Mouse (Mus musculus): Measurements from ENCODE around the gene Zrsr1. TPM values are rescaled to one million over a fixed set of nuclear protein-coding genes. Genes with fewer than 3 reads are reported as not detected.

Gene Zrsr1
- total and polyA plus RNA-seq, 3 experiments = 4.0 to 9.3 (median 4.8) TPM

DNA sequence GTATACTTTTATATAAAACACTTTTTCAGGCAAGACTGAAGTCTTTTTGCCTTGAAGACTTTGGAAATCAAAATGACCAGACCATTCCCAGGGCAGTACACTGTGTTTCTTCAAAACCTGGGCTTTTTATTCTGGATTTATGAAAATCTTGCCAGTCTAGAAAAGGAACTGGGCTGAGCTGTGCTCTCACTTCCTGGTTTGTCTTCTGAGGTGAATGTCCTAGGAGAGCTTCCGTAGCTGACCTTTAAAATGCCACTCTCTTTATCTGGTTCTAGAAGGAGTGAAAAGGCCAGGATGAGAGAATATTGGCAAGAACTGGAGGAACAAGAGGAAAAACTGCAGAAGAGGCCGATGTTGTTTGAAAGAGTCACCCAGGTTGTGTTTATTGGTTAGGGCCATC is 51.4 kb downstream of the Zrsr1 start:
- dilution Hi-C loops (cut with MboI; ENCODE audit: extremely low pct_ligation_motif_present, extremely low pct_unique_long_range_greater_than_20kb, low sequenced_read_pairs) = no loop called here
- DNase-seq (ENCODE audit: extremely low read depth) = no peak
- Histone ChIP-seq H3K79me2 (replicated peaks; ENCODE audit: control insufficient read depth, extremely low read depth, insufficient read depth, poor library complexity, severe bottlenecking) (no peaks in the 10 kb centered on the region), H3K4me1 (ENCODE audit: control insufficient read depth in 1 of 2, insufficient read depth in 2 of 2) (peaks cover 0 to 10% of the 10 kb centered on the region in 2 experiments; a peak in 2 of 4 replicates), H3K4me3 (replicated peaks in 1 of 3; ENCODE audit: low read depth in 2 of 3, low read length in 2 of 3, poor library complexity in 1 of 3) (no peak overlapping the region), H3K4me2 (ENCODE audit: insufficient read depth, low read depth, poor library complexity, severe bottlenecking) (no peak overlapping the region), H3K9ac (ENCODE audit: insufficient read depth, low read depth) (no peak overlapping the region), H3K9me3 (replicated peaks; ENCODE audit: low read length) (peaks cover 4% of the 10 kb centered on the region), H3K27me3 (replicated peaks) (no peaks in the 10 kb centered on the region), H3K36me3 (replicated peaks in 1 of 2; ENCODE audit: control insufficient read depth in 1 of 2, insufficient read depth in 1 of 2, low read length in 1 of 2) (peaks cover 0 to 2% of the 10 kb centered on the region in 2 experiments), H3K27ac (ENCODE audit: insufficient read depth, low read depth) (no peak overlapping the region)
- TF ChIP-seq GABPA (IDR thresholded peaks at IDR 0.05; ENCODE audit: insufficient replicate concordance, low read depth, low read length) (no peak), CHD1 (IDR thresholded peaks at IDR 0.05; ENCODE audit: low read depth, low read length) (no peak), ETS1 (conservative IDR thresholded peaks at IDR 0.05; ENCODE audit: low read depth, low read length) (no peak), ELF1 (IDR thresholded peaks at IDR 0.05; ENCODE audit: low read depth, low read length) (peak; percentile 95), UBTF (IDR thresholded peaks at IDR 0.05; ENCODE audit: low read depth, low read length) (no peak), BHLHE40 (IDR thresholded peaks at IDR 0.05; ENCODE audit: low read depth, low read length) (no peak), SMC3 (IDR thresholded peaks at IDR 0.05; ENCODE audit: low read depth, low read length) (no peak), SIN3A (IDR thresholded peaks at IDR 0.05; ENCODE audit: low read length) (no peak), MAX (IDR thresholded peaks at IDR 0.05; ENCODE audit: low read length) (no peak), E2F4 (IDR thresholded peaks at IDR 0.05; ENCODE audit: insufficient replicate concordance, low read depth, low read length) (no peak), PAX5 (IDR thresholded peaks at IDR 0.05; ENCODE audit: low read length) (no peak), EP300 (IDR thresholded peaks at IDR 0.05; ENCODE audit: low read length) (peak; percentile 63), USF1 (IDR thresholded peaks at IDR 0.05; ENCODE audit: low read depth, low read length) (no peak), TCF12 (IDR thresholded peaks at IDR 0.05; ENCODE audit: low read depth, low read length) (no peak), IRF4 (IDR thresholded peaks at IDR 0.05; ENCODE audit: low read depth, low read length) (peak; percentile 49; the same call in 1 of the 2 replicates), NRF1 (IDR thresholded peaks at IDR 0.05; ENCODE audit: low read depth, low read length) (no peak), HCFC1 (IDR thresholded peaks at IDR 0.05; ENCODE audit: low read depth, low read length) (peak; percentile 70), MAZ (IDR thresholded peaks at IDR 0.05; ENCODE audit: low read depth, low read length) (no peak), MYC (IDR thresholded peaks at IDR 0.05; ENCODE audit: low read depth, low read length) (no peak)
- in situ Hi-C loops (cut with MboI; ENCODE audit: low pct_ligation_motif_present, low pct_unique_long_range_greater_than_20kb, low sequenced_read_pairs) = no loop called here

DNA sequence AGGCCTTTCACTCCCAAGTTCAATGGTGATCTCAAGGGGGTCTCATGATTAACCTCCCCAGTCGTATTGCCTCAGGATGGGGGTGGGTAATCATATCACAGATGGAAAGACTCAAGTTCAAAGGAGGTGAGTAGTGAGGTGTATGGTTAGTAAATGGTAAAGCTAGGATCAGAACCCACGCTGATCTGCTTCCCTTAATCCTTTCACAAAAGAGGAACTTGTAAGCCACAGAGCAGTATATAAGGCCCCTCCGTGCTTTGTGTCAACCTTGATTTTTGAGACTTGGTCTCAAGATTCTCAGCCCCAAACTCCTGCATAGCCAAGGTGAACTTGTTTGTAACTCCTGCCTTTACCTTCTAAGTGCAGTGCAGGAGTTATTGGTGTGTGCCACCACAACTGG is 52.4 kb downstream of the Zrsr1 start:
- dilution Hi-C loops (cut with MboI; ENCODE audit: extremely low pct_ligation_motif_present, extremely low pct_unique_long_range_greater_than_20kb, low sequenced_read_pairs) (no loop called here), in situ Hi-C loops (cut with MboI; ENCODE audit: low pct_ligation_motif_present, low pct_unique_long_range_greater_than_20kb, low sequenced_read_pairs) (no loop called here)
- H3K9me3 ChIP-seq (replicated peaks; ENCODE audit: low read length) = no peaks in the 10 kb centered on the region
- no peak overlapping the region for H3K4me2 ChIP-seq (ENCODE audit: insufficient read depth, low read depth, poor library complexity, severe bottlenecking)
- H3K4me3 ChIP-seq (replicated peaks in 1 of 3; ENCODE audit: low read depth in 2 of 3, low read length in 2 of 3, poor library complexity in 1 of 3) = no peak overlapping the region
- H3K27ac ChIP-seq (ENCODE audit: insufficient read depth, low read depth) = no peak overlapping the region
- H3K4me1 ChIP-seq (ENCODE audit: control insufficient read depth in 1 of 2, insufficient read depth in 2 of 2) = peaks cover 0 to 10% of the 10 kb centered on the region in 2 experiments; a peak in 2 of 4 replicates
- TF ChIP-seq NELFE (IDR thresholded peaks at IDR 0.05; ENCODE audit: low read depth, low read length) = no peak
- no peak for TF ChIP-seq USF1 (IDR thresholded peaks at IDR 0.05; ENCODE audit: low read depth, low read length)
- no peak for TF ChIP-seq CHD2 (IDR thresholded peaks at IDR 0.05; ENCODE audit: low read length)
- no peak for TF ChIP-seq SMC3 (IDR thresholded peaks at IDR 0.05; ENCODE audit: low read depth, low read length)
- no peak for TF ChIP-seq ZC3H11A (IDR thresholded peaks at IDR 0.05; ENCODE audit: low read depth, low read length)
- TF ChIP-seq E2F4 (IDR thresholded peaks at IDR 0.05; ENCODE audit: insufficient replicate concordance, low read depth, low read length) = no peak
- no peak overlapping the region for H3K9ac ChIP-seq (ENCODE audit: insufficient read depth, low read depth)
- DNase-seq (ENCODE audit: extremely low read depth) = no peak
- H3K36me3 ChIP-seq (replicated peaks in 1 of 2; ENCODE audit: control insufficient read depth in 1 of 2, insufficient read depth in 1 of 2, low read length in 1 of 2) = peaks cover 0 to 2% of the 10 kb centered on the region in 2 experiments
- no peaks in the 10 kb centered on the region for H3K27me3 ChIP-seq (replicated peaks)
- no peaks in the 10 kb centered on the region for H3K79me2 ChIP-seq (replicated peaks; ENCODE audit: control insufficient read depth, extremely low read depth, insufficient read depth, poor library complexity, severe bottlenecking)

Other genes with a start within 250 kb of the Zrsr1 start
- 74.6 and 77.4 TPM in 2 replicates for gene B3gnt2, start 111.0 kb upstream of the Zrsr1 start, total RNA-seq (2012; rRNA removed)
- 62.2 and 75.2 TPM in 2 replicates for gene B3gnt2, start 111.0 kb upstream of the Zrsr1 start, total RNA-seq (2014; rRNA removed)
- 96.0 and 111 TPM in 2 replicates for gene B3gnt2, start 111.0 kb upstream of the Zrsr1 start, polyA plus RNA-seq (2012; ENCODE audit: insufficient read length, low read depth)
- gene Gm28048, start 10.1 kb downstream of the Zrsr1 start, total RNA-seq (2012; rRNA removed) = 30.8 and 32.6 TPM in 2 replicates
- gene Gm28048, start 10.1 kb downstream of the Zrsr1 start, total RNA-seq (2014; rRNA removed) = 93.3 and 101 TPM in 2 replicates
- 47.3 and 59.5 TPM in 2 replicates for gene Gm28048, start 10.1 kb downstream of the Zrsr1 start, polyA plus RNA-seq (2012; ENCODE audit: insufficient read length, low read depth)
- 109 and 127 TPM in 2 replicates for gene Commd1, start 10.4 kb downstream of the Zrsr1 start, total RNA-seq (2012; rRNA removed)
- 163 and 192 TPM in 2 replicates for gene Commd1, start 10.4 kb downstream of the Zrsr1 start, total RNA-seq (2014; rRNA removed)
- gene Commd1, start 10.4 kb downstream of the Zrsr1 start, polyA plus RNA-seq (2012; ENCODE audit: insufficient read length, low read depth) = 113 and 137 TPM in 2 replicates
- gene Cct4, start 18.5 kb downstream of the Zrsr1 start, total RNA-seq (2012; rRNA removed) = 475 and 482 TPM in 2 replicates
- 874 and 992 TPM in 2 replicates for gene Cct4, start 18.5 kb downstream of the Zrsr1 start, total RNA-seq (2014; rRNA removed)
- gene Cct4, start 18.5 kb downstream of the Zrsr1 start, polyA plus RNA-seq (2012; ENCODE audit: insufficient read length, low read depth) = 512 and 569 TPM in 2 replicates
- 1.5 and 2.0 TPM in 2 replicates for gene Fam161a, start 35.5 kb downstream of the Zrsr1 start, total RNA-seq (2012; rRNA removed)
- gene Fam161a, start 35.5 kb downstream of the Zrsr1 start, total RNA-seq (2014; rRNA removed) = 0.69 and 1.4 TPM in 2 replicates
- gene Fam161a, start 35.5 kb downstream of the Zrsr1 start, polyA plus RNA-seq (2012; ENCODE audit: insufficient read length, low read depth) = 1.3 and 2.0 TPM in 2 replicates

Data from CH12.LX (cell line).